Mouse (Mus musculus): Measurements from ENCODE around the gene Vmn2r66. TPM values are rescaled to one million over a fixed set of nuclear protein-coding genes. Genes with fewer than 3 reads are reported as not detected.

Gene Vmn2r66
- total RNA-seq (2021): not detected

DNA sequence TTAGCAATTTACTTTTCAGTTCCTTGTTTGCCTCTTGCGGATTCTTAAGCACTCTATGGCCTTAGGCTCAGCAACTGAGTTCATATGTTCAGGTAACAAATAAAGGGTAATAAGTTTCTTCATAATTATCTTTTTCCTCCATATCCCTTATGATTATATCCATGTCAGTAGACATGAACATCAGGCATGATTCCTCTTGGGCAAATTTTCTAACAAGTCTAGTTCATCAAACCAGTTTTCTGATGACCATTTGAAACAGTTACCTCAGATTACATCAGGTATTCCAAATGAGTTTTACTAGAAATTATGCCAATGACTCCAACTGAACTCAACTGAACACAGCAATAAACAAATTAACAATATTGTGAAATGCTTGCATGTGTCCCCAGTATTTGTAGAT is at the start of gene Vmn2r66:
Gene Vmn2r66, minus strand, starts transcription at position 101 of the 400 bp plus-strand sequence.
- intact Hi-C loops (cut with DNase I): no loop called here
- no peak for DNase-seq (ENCODE audit: low spot score in 2 of 2)

DNA sequence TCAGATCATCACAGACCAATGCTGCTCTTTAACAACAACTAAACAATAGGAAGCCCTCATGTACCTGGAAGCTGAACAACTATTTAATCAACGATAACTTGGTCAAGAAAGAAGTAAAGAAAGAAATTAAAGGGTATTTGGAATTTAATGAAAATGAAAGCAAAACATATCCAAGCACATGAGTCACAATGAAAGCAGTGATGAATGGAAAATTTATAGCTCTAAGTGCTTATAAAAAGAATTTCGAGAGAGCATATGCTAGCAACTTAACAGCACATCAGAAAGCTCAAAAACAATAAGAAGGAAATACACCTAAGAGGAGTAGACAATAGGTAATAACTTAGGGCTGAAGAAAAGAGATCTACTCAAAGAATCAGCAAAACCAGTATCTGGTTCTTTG is 15.4 kb downstream of the Vmn2r66 start:
- intact Hi-C loops (cut with DNase I): loop anchor here (10.0 kb wide), 1 partner anchor 62 kb away; no protein-coding TSS in a partner anchor
- DNase-seq (ENCODE audit: low spot score in 2 of 2): no peak

DNA sequence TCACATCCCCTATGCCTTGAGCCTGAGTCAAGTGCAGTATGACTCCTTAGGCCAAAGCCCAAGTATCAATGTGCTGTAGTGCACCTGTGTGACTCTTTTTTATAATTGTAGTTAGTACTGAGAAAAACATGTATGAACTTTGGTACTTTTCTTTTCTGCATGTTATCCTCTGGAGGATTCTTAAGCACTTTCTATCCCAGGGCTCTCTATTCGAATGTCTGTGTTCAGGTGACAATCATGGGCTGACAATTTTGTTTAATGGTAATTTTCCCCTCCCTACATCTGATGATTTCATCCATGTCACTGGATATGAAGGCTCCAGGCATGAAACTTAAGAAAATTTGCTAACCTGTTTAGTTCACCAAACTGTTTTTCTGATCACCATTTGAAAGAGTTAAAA is 48.1 kb downstream of the Vmn2r66 start, which contains the start of gene Vmn2r65:
Gene Vmn2r65, minus strand, starts transcription at position 101 of the 400 bp plus-strand sequence.
- no peak for DNase-seq (ENCODE audit: low spot score in 2 of 2)
- intact Hi-C loops (cut with DNase I): no loop called here

Other genes with a start within 250 kb of the Vmn2r66 start
- not detected for gene Olfr291, start 158.7 kb downstream of the Vmn2r66 start, total RNA-seq (2021)
- gene Vmn2r65, start 48.2 kb downstream of the Vmn2r66 start, total RNA-seq (2021): not detected
- gene Vmn2r67, start 143.7 kb upstream of the Vmn2r66 start, total RNA-seq (2021): not detected
- not detected for gene Vmn2r68, start 225.5 kb upstream of the Vmn2r66 start, total RNA-seq (2021)

Data from left cerebral cortex, postnatal 25 days (tissue).